Mouse (Mus musculus) kidney, embryonic 16.5 days (tissue): ENCODE measurements around the gene Creld2. TPM values are rescaled to one million over a fixed set of nuclear protein-coding genes. Genes with fewer than 3 reads are reported as not detected.

Experiments used
- ATAC-seq: fragments of 200-750 bp; cut with Nextera tagmentation; 2 replicates; pipeline ENCODE4 v1.8.0; 2017; ENCODE audit warnings: moderate TSS enrichment; ENCODE audit not compliant: low FRiP score, low TSS enrichment
- H3K27ac ChIP-seq: fragments of 300-500 bp; sonication (generic); 2 replicates; pipeline ENCODE4 v1.5.1; 2014; ENCODE audit warnings: low read length
- H3K27me3 ChIP-seq: fragments of 300-500 bp; sonication (generic); 2 replicates; pipeline ENCODE4 v1.6.1; 2014; ENCODE audit warnings: low read length, control low read depth, mixed read lengths; ENCODE audit not compliant: insufficient read depth
- H3K36me3 ChIP-seq: fragments of 300-500 bp; sonication (generic); 2 replicates; pipeline ENCODE4 v1.6.1; 2014; ENCODE audit warnings: low read length, control low read depth, mixed read lengths; ENCODE audit not compliant: insufficient read depth
- H3K4me1 ChIP-seq: fragments of 300-500 bp; sonication (generic); 2 replicates; pipeline ENCODE4 v1.6.1; 2014; ENCODE audit warnings: low read length, control low read depth, mixed read lengths; ENCODE audit not compliant: insufficient read depth
- H3K4me2 ChIP-seq: fragments of 300-500 bp; sonication (generic); replicated peaks from 2 replicates; pipeline ENCODE4 v1.6.1; 2014; ENCODE audit warnings: low read depth, low read length
- H3K4me3 ChIP-seq: fragments of 300-500 bp; sonication (generic); 2 replicates; pipeline ENCODE4 v1.5.1; 2014; ENCODE audit warnings: mild to moderate bottlenecking, low read length
- H3K9ac ChIP-seq: fragments of 300-500 bp; sonication (generic); replicated peaks from 2 replicates; pipeline ENCODE4 v1.6.1; 2014; ENCODE audit warnings: low read length
- H3K9me3 ChIP-seq: fragments of 300-500 bp; sonication (generic); 2 replicates; pipeline ENCODE4 v1.6.1; 2016; ENCODE audit warnings: low read length, control low read depth
- WGBS: fragments of 180-500 bp; shearing (Covaris S2); extraction: QIAGEN DNeasy Blood & Tissue Kit; methylation state at CpG from one replicate; pipeline ENCODE4 v1.1.7; 2014; 5-methylcytosine and 5-hydroxymethylcytosine counted together
- polyA plus RNA-seq: library from polyadenylated mRNA; unstranded; fragments of >200 nt; fragmentation: Nextera tagmentation; extraction: Ambion mirVana; gene quantifications from 2 replicates; pipeline ENCODE4 v1.2.1, GENCODE M21; 2015

Gene Creld2
- polyA plus RNA-seq, 1 experiment from 2014 or later: 133 TPM

DNA sequence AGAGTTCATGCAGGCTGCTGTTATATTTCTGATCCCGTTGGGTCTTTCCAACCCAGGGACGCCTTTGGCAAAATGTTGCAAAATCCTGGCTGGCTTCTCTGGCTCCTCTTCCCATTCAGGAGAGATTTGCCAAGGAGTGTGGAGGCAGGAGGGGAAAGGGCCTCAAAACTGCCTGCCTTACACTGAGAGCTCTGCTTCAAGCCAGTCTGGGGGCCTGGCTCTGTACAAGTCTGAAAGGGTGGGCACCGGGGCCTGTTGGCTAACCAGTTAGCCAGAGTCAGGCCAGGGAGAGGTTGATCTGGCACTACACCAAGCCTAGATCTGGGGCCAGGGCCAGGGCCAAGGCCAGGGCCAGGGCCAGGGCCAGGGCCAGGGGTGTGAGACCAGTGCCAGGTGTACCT, 38.7 kb downstream of the Creld2 start:
- Histone ChIP-seq H3K9ac (no peak overlapping the region; the same call in 1 of the 2 replicates), H3K36me3 (no peaks in the 10 kb centered on the region), H3K27ac (no peak overlapping the region), H3K4me2 (no peak overlapping the region), H3K27me3 (no peaks in the 10 kb centered on the region), H3K9me3 (no peaks in the 10 kb centered on the region), H3K4me1 (peaks cover 29% of the 10 kb centered on the region), H3K4me3 (no peak overlapping the region)
- ATAC-seq: no peak
- WGBS: 89% methylated on average over 3 of the region's 3 CpGs

DNA sequence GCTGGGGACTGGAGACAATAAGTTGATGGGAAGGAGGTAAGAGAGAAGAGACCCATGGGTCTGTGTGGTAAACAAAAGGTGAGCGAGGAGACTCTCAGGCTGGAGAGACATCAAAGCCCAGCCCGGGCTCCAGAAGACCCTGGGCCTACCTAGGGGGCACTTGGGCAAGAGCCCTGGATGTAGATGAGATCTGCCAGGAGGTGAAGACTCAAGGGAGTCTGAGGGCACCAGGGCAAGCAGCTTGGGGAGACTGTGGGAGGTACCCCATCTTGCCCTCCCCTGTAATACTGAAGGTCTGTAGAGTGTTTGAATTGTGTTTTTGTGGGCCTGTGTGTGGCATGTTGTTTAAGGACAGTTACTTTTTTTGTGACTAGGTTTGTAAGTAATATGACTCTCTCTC, 39.3 kb downstream of the Creld2 start:
- no peak for ATAC-seq
- no peak overlapping the region for H3K27ac ChIP-seq

DNA sequence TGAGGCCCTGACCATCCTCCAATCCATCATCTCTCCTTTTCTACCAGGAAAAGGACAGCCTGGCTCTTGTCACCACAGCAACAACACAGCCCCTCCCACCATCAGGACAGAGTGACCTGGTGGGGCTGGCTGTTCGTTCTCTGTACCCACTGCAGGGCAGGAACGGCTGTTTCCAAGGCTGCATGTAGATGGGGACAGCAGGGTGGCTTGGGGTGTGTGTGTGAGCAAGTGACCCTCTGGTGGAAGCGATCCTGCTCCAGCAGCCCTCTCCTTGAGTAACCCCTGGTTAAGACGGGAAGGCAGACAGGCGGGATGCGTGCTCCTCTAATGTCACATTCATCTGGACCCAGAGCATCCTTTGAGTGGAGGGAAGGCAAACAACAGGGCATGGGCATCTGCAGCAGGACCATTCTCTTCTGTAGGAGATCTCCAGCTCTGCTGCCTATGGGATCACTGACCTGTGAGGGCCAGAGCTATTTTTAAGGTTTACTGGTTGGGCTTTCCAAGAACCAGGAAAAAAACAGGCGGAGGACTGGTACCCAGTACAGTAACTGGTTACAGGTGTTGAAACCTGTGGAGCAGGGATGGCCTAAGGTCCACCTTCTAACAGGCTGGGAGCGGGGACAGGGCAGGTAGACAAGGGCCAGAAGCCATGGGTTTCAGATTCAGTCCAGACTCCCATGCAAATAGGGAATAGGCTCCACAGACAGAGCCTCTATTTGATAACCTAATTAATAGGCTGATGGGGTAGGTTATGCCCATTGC, 39.9 kb downstream of the Creld2 start:
- Histone ChIP-seq H3K4me2 (no peak overlapping the region), H3K27me3 (no peaks in the 10 kb centered on the region), H3K9ac (no peak overlapping the region), H3K4me1 (peaks cover 27% of the 10 kb centered on the region), H3K27ac (no peak overlapping the region), H3K4me3 (no peak overlapping the region), H3K36me3 (peaks cover 5% of the 10 kb centered on the region; the same call in 1 of the 2 replicates), H3K9me3 (no peaks in the 10 kb centered on the region)
- ATAC-seq: no peak
- WGBS: 73% methylated on average over 8 of the region's 8 CpGs

More for the DNA sequence above, 39.3 kb downstream of the Creld2 start:
- H3K36me3 ChIP-seq: no peaks in the 10 kb centered on the region
- no peaks in the 10 kb centered on the region for H3K9me3 ChIP-seq
- H3K27me3 ChIP-seq: no peaks in the 10 kb centered on the region
- H3K9ac ChIP-seq: peak overlapping the region; percentile 22; the same call in 1 of the 2 replicates
- no peak overlapping the region for H3K4me2 ChIP-seq
- WGBS: 69% methylated on average over 2 of the region's 2 CpGs
- no peak overlapping the region for H3K4me3 ChIP-seq
- H3K4me1 ChIP-seq: peaks cover 28% of the 10 kb centered on the region

DNA sequence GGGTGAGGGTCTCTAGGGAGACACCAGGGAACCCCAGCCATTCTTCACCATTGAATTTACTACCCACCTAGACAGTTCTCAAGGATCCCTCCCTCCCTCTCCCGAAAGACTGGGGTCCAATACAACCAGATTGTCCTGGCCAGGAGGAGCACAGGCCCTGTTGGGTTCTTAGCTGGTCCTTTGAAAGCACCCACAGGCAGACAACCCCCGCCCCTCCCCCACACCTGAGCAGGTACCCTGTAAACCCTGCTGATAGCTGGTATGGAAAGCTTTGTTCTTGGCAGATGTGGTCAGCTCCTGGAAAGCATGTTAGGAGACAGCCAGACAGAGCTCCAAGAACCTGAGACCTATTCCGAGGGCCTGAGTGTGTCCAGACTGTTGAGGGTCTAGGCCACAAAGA, 41.3 kb downstream of the Creld2 start:
- Histone ChIP-seq H3K4me1 (peaks cover 29% of the 10 kb centered on the region), H3K27me3 (no peaks in the 10 kb centered on the region), H3K36me3 (peaks cover 16% of the 10 kb centered on the region), H3K9ac (no peak overlapping the region), H3K27ac (no peak overlapping the region), H3K4me2 (no peak overlapping the region), H3K4me3 (no peak overlapping the region), H3K9me3 (no peaks in the 10 kb centered on the region)
- no peak for ATAC-seq
- 92% methylated on average over 3 of the region's 3 CpGs for WGBS

DNA sequence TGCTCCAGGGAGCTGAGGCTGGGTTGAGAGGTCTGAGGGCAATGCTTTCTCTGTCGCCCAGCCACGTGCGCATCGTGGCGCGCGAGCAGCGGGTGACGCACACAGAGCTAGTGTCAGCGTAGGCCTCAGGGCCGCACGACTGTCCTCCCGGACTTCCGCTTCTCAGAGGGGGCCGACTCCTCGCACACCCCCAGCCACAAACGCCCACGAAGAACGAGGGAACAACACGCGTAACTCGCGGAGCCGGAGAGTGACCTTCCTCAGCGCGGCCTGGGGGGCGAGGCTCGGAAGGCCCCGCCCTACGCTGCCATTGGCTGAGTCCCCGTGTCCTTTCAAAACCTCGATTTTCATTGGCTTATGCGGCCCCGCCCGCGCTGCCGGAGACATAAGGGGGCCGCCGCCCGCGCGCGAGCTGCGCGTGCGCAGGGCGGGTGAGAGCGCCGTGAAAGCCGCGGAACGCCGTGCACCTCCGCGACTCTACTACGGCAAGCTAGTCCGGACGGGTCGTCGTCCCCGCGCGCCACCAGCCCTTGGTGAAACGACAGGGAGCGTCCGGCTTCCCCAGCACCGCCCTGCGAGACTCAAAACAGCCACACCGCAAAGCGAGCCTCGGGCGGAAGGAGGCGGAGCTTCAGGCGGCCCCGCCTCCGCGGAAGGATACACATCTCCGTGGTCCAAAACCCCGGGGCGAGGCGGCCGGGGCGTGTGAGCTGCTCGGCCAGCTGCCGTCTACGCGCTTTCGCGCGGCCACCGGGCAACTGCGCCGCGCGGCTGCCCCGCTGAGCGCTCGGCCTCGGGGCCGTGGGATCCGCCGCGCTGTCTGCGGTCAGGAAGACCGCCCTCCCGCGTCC, 42.6 kb downstream of the Creld2 start, which contains the start of gene Pim3:
Gene Pim3 (plus strand): TSS at position 415 of the 851 bp plus-strand sequence.
- no peaks in the 10 kb centered on the region for H3K9me3 ChIP-seq
- ATAC-seq: peak; percentile 87
- WGBS: under 1% methylated on average over 106 of the region's 107 CpGs
- peak within 1 kb of the TSS; percentile 97 for H3K27ac ChIP-seq
- peaks cover 39% of the 10 kb centered on the region for H3K4me1 ChIP-seq
- H3K9ac ChIP-seq: peak within 1 kb of the TSS; percentile 97
- H3K36me3 ChIP-seq: peaks cover 25% of the 10 kb centered on the region
- H3K4me3 ChIP-seq: peak within 1 kb of the TSS; percentile 96
- H3K4me2 ChIP-seq: peak within 1 kb of the TSS; percentile 90
- H3K27me3 ChIP-seq: no peaks in the 10 kb centered on the region

DNA sequence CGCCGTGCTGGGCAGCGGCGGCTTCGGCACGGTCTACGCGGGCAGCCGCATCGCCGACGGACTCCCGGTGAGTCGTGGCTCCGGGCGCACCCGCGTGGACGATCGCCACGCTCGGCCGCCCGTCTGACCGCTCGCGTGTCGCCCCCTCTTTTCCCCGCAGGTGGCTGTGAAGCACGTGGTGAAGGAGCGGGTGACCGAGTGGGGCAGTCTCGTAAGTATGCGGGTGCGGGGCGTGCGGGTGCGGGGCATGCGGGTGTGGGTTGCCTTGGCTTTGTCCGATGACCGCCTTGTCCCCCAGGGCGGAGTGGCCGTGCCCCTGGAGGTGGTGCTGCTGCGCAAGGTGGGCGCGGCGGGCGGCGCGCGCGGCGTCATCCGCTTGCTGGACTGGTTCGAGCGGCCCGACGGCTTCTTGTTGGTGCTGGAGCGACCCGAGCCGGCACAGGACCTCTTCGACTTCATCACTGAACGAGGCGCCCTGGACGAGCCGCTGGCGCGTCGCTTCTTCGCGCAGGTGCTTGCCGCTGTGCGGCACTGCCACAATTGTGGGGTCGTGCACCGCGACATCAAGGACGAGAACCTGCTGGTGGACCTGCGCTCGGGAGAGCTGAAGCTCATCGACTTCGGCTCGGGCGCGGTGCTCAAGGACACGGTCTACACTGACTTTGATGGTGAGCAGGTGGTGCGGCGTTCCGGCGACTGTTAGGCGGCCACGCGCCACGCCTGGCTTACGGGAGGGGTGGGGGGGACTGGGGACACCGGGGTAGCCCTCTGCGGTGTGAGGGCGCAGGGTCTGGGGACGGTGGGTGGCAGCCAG, 43.6 kb downstream of the Creld2 start:
- under 1% methylated on average over 82 of the region's 98 CpGs for WGBS
- H3K4me3 ChIP-seq: peak overlapping the region; percentile 96

DNA sequence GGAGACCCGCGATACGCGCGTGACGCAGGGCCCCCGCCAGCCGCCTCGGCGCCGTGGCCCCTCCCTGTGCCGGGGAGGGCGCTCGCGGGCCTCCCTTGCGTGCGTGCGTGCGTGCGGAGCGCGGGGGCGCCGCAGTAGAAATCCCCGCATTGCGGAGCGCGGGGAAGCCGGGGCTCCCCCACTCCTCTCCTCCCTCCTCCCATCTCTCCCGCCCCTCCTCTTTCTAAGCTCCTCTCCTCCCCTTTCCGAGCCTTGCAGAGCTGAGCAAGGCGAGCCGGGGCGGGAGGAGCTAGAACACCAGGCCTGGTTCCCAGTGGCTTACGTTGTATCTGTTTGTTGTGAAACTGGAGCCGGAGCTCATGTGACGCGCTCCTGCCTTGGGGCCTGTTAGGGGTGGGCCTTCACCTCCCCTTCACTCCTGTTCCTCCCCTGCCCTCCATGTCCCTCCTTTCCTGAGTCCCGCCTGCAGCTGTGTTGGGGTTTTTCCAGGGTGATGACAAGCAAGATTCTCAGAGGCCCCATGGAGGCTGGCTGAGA, 44.3 kb downstream of the Creld2 start:
- peak overlapping the region; percentile 90 for H3K4me2 ChIP-seq
- WGBS: under 1% methylated on average over 36 of the region's 39 CpGs
- H3K4me3 ChIP-seq: peak overlapping the region; percentile 96

More for the DNA sequence above, 43.6 kb downstream of the Creld2 start:
- H3K36me3 ChIP-seq: peaks cover 25% of the 10 kb centered on the region
- H3K27me3 ChIP-seq: no peaks in the 10 kb centered on the region
- peak overlapping the region; percentile 97 for H3K27ac ChIP-seq
- H3K9me3 ChIP-seq: no peaks in the 10 kb centered on the region
- H3K4me2 ChIP-seq: peak overlapping the region; percentile 90
- peaks cover 50% of the 10 kb centered on the region for H3K4me1 ChIP-seq
- H3K9ac ChIP-seq: peak overlapping the region; percentile 97
- ATAC-seq: peak; percentile 2; the same call in 1 of the 2 replicates

DNA sequence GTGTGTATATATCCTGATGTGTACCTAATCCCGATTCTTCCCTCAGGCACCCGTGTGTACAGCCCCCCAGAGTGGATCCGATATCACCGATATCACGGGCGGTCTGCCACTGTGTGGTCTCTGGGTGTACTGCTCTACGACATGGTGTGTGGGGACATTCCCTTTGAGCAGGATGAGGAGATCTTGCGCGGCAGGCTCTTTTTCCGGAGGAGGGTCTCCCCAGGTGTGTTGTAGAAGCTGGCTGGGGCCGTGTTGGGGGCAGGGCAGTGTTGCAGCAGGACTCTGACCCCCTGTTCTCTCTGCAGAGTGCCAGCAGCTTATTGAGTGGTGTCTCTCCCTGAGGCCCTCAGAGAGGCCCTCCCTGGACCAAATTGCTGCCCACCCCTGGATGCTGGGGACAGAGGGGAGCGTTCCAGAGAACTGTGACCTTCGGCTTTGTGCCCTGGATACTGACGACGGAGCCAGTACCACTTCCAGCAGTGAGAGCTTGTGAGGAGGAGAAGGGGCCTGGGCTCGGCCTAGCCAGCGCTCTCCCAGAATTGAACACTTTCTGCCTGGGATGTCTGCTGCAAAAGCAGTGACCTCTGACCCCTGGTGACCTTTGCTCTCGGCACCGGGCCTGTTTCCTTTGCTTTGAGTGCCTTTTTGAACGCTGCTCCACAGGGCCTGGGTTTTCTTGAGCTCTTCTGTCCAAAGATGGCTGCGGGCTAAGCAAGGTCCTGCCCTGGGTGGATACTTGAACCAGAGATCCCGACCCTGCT, 45.0 kb downstream of the Creld2 start:
- 30% methylated on average over 22 of the region's 22 CpGs for WGBS
- Histone ChIP-seq H3K9ac (peak overlapping the region; percentile 97), H3K36me3 (peaks cover 25% of the 10 kb centered on the region), H3K27me3 (no peaks in the 10 kb centered on the region), H3K9me3 (no peaks in the 10 kb centered on the region), H3K4me1 (peaks cover 53% of the 10 kb centered on the region), H3K4me2 (peak overlapping the region; percentile 90), H3K27ac (peak overlapping the region; percentile 97), H3K4me3 (peak overlapping the region; percentile 96)
- ATAC-seq: peak; percentile 4; the same call in 1 of the 2 replicates

More for the DNA sequence above, 44.3 kb downstream of the Creld2 start:
- Histone ChIP-seq H3K27ac (peak overlapping the region; percentile 97), H3K4me1 (peaks cover 53% of the 10 kb centered on the region), H3K9me3 (no peaks in the 10 kb centered on the region), H3K27me3 (no peaks in the 10 kb centered on the region), H3K9ac (peak overlapping the region; percentile 97), H3K36me3 (peaks cover 25% of the 10 kb centered on the region)
- peak; percentile 86 for ATAC-seq
